Mouse (Mus musculus): ENCODE results near the gene Zfp931.
"Not testable (repeated sequence)": the region's sequence is repeated elsewhere in the genome, so short reads cannot be mapped to it uniquely, and the experiment has no call there.

Zfp931 gene

DNA sequence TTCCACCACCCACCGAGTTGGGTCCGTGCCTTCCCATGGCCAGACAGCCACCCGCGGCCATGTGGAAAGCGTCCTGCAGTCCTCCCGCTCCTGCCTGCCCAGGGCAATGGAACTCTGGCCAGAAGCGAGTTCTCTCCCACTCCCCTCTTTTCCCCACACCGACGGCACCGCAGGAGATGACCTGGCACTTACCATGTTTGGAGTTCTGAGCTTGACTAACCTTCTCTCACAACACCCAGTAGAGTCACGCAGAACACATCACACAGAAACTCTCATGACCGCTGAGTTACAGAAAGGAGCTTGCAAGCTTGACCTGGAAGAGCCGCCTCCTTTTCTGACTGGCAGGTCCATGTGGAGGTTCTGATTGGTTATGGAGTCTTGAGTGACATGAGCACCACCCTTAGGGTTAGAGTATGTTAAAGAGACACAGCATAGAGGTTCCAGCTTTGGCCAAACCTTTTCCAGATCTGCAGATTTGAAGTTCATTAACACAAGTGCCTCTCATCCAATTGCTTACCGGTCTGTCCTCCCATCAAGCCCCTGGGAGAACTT is at the start of gene Zfp931:
Zfp931 (minus strand) TSS at position 311 of the 552 bp plus-strand sequence.
- DNase-seq, result not testable (repeated sequence)

DNA sequence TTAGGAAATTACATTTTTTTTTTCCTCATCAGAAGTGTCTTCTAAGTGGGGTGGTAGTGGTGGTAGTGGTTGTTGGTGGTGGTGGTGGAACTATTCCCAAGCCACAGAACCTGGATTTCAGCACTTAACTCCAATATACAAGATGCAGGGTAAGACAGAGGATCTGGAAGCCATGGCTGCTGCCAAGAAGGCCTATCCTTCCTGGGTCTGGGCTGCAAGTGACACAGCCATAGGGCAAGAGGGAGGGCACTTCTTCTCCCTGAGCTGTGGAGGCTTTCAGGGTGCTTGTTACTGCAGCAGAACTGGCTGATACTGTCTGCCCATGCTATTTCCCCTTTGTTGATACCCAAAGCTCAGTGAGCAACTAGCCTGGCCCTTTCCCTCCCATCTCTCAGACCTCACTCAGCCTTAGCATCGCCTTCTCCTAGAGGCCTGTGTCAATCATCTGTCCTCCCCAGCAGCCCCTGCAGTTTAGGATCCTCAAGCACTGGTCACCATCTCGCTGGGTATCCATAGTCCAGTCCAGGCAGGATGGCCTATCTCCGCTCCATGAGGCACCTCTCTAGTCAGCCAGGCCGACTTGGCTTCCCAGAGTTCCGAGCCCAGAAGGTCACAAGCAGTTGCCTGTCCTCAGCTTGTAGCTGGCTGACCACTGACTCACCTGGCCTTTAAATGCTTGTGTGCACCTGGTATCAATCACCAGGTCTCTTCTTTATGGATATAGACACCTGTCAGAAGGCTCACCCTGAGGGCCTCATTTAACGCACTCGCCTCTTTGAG is 48.0 kb upstream of the Zfp931 start:
- DNase-seq, result peak; percentile 1

DNA sequence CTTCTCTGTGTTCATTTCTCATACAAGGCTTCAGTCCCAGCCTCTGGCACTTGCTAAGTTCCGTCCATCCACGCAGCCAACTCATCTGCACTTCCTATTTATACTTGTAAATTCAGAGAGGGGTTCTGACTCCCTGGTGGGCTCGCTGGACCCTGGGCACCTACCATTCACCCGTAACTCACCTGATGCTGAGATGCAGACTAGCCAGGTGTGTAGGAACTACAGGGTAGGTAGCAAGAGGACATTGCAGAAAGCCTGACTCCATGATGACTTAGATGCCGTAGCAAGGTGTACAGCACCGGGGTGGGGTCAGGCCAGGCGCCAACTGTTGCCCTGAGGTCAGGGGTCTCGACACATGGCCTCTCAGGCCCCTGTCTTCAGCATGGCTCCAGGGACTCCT is 47.2 kb upstream of the Zfp931 start:
- peak; percentile 4 for DNase-seq

DNA sequence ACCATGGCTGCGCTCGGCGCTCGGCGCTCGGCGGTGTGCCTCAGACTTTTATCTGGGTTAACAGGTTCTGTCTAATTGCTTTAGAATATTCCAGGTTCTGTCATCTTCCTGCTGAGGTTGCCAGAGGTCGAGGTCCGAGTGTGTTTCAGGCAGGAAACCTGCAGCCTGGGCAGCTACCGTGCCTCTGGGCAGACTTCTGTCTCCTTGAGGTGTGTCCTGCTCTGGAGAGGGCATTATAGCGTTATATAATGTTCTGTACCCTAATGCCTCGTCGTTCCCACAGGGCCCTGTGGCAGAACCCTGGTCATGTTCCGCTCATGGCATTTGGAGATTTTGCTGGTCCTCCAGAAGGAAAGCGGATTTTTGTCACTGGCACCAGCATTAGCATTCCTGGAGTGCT is 45.2 kb upstream of the Zfp931 start:
- no peak for DNase-seq

DNA sequence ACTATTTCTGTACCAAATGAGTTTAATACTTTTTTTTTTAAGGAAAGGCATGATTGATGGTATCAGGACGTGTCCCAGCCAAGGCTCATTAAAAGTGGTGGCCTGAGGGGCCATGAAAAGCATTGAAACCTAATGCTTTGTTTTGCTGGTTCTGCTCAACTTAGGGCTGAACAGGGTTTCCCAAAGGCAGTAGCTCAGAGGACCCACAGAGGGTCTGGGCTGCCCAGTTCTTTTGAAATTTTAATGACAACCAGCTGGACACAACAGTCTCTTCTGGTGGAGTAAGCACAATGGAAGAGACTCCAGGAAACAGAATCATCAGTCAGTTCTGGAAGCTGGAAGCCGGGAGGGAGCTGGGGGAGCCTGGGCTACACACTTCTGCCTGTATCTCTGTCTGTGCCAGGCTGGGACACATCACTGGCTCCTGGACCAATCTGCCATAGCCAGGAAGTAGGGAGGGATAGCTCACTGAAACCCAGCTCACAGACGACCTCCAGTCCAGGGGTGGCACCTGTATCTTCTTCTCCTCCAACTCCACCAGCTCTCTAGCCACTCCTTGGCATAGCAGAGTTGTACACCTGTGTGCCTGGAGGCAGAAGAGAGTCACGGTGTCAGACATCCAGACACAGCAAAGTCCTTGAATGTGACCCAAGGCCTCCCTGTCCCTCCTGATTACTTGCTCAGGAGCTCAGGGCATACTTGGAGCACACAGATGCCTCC is 43.8 kb upstream of the Zfp931 start:
- DNase-seq, result no peak

DNA sequence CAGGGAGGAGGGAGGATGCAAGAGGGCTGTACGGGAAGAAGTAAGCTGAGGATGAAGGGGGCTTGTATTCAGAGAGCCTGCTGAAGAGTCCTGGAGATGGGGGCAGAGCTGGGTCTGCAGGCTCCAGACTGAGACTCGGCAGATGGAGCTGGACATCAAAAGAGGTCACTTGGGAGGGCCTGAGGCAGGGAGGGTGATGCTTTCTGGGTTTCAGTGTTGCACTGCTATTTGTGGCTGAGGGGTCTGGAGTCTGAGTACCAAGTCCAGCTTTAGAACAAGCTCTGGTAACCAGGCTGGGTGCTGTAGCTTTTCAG is 43.1 kb upstream of the Zfp931 start:
- DNase-seq, result no peak

DNA sequence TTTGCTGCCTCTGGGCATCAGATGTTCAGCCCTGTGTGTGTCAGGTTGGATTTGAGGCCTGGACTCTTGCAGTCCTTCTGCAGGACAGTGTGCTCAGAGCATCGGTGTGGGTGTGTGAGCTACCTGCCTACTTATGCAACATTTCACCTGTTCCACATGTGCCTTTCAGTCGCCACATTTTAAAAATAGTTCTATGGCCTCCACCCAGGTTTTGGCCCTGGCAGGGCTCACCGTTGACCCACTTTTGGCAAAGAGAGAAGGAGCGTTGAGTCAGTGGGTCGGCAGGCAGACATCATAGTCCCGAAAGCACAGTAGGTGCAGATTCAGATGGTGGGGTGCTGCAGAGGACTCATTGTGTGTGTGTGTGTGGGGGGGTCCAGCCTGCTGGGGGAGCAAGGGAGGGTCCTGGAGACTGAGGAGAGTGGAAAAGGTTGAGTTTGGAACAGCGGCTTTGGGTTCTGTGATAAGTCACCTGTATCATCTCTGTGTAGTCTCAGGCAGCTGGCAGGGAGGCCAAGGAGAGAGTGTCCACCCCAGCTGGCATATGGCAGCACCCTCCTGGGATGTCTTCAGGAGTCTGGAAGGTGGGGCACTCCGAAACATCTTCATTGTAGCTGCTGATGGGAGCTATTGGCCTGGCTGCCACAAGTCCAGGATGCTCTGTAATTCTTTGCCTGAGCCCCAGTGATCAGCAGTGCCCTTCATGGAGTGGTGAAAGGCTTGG is 42.5 kb upstream of the Zfp931 start:
- no peak for DNase-seq

DNA sequence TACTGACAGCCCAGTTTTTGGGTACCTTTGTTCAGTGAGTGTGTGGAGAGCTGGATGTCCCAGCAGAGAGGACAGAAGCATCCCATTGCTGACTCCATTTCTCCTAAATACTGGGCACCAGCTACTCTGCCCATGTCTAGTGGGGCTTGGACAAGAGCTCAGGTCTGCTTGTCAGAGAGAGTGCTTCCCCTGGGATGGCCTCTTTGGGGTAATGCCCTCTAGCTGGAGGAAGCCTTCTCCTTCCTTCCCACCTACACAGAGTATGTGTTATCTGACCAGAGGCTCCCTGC is 42.0 kb upstream of the Zfp931 start:
- DNase-seq, result no peak

DNA sequence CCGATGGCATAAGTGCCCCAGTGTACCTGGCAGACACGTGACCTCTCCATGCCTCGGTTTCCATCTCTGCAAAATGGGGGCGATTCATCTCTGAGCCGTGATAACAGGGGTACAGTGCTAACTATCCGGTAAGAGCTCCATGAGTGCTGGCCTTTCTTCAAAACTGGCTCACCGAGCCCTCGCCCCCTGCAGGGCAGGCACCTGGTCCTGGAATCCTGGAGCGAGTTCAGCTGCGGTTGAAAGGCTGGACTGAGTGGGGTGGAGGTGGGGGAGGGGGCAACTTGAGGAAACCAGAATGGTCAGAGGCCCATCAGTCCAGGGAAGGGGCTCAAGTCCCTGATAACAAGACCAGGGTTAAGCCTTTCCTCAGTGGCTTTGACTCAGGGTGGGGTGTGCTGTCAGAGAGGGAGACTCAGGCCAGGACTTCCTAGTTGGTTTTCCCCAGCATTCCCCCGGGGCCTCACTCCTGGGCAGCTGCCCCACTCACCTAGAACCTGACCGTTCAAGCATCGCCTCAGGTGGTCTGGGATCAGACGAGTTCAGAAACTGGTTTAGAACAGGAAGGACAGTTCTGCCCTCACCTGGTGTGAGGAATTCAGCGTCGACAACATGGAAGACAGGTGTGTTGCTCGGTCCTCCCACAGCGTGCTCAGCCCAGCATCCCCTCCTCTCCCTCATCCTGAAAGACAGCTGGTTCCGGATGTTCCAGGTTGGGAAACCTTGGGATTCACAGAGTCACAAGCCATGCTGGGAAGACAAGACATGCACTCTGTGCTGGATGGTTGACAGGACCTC is 41.5 kb upstream of the Zfp931 start:
- DNase-seq, result no peak

DNA sequence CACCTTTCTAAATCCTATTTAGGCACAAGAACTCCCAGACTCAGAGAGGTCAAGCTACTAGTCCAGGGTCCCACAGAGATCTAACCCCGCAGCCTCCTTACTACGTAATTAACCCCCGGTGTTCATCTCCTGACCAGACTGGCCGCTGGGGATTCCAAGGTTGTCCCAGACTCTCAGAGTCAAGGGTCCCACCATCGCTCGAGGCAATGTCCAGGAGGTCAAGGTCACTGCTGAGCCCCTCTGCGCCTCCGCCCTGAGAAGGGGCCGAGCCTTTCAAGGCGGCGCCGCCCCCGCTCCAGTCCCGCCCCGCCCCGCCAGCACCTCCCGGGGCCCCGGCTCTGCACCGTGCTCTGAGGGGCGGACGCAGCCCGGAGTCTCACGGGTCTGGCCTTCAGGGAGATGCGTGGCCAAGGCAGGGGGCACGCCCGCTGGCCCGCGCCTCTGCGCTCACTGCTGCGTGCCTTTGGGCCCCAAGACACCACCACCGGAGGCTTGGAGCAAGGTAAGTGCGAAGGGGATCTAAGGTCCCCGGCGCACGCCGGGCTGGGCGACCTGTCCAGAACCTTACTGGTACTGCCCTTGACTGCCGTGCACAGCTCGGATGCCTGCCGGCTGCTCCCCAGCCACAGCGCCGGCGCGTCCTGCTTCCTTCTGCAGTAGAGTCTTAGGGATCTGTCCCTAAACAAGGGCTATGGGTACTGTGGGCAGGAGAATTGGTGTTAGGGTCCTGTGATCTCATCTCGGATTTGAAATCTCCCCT is 40.7 kb upstream of the Zfp931 start, which contains the start of gene Phactr3:
Phactr3 (plus strand) TSS at position 175 of the 760 bp plus-strand sequence.
- DNase-seq, result peak; percentile 40

DNA sequence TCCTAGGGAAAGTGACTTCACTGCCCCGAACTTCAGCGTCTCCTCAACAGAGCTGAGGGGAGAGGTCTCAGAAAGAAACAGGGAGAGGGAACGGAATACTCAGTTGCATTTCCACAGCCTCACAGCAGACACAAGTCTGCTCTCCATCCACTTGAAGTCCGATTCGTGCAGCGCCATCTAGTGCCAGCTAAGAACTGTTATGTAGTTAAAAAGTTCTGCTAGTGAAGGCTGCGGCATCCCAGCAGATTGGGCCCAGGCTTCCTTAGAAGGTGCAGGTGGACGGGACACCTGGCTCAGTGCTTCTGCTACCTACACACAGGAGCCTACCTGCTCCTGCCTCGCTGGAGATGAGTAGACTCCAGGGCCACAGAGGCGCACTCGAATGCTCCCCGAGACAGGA is 39.7 kb upstream of the Zfp931 start:
- peak; percentile 73 for DNase-seq

DNA sequence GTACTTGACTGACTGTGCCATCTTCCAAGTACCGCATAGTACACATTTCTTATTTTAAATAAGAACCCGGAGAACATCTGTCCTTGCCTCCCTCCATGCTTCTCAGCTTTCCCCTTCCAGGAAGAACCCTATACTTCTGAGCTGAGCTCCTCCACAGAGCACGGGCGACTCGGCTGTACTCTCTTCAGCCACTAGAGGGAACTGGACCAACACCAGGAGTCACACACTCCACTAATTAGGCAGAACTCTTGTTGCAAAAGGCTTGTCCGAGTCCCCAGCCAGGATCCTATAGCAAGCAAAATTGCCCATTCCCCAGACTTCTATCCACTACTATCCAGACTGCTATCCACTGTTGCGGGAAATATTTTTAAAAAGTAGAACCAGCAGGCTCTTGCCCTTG is 23.7 kb upstream of the Zfp931 start:
- DNase-seq, result peak; percentile 59

DNA sequence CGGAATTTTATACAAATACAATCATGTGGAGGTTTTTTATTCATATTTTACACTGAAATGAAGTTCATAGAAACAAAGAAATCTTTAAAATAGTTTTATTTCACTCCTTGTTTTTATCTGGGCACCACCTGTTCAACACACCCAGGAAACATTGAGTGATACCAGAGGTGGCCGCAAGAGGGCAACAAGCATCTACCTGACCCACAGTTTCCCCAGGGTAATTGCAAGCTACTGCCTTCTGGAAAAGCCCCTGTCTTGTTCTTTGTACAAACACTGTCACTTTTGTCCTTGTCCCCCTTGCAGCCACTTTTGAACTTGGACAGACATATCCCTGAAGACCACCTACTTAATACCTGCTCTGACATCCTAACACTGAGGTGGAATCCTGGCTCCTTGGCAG is 19.7 kb upstream of the Zfp931 start:
- peak; percentile 43 for DNase-seq

DNA sequence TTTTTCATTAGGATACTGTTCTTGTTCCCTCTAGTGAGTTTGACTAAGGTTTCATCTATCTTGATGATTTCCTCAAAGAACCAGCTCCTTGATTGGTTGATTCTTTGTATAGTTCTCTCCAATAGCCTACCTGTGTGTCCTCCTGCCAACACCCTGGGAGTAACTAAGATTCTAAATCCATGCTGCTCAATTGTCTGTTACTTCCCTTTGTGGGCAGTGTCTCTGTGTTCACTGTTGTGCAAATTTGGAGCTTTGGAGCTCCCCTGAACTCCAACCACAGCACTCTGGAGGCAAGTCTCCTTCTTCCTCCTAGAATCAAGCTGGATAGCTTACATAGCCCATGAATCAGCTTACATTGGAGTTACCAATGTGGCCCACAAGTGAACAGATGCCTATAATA is 11.3 kb upstream of the Zfp931 start:
- no peak for DNase-seq

DNA sequence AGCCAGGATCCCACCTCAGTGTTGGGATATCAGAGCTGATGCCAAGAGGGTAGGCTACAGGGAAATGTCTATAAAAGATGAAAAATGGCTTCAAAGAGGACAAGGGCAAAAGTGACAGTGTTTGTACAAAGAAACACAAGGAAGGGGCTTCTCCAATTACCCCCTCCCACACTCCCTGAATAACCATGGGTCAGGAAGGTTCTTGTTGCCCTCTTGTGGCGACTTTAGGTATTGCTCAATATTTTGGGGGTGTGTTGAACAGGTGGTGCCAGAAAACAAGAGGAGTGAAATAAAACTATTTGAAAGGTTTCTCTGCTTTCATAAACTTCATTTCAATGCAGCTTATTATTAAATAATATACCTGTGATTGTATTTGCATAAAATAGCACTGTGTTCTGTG is 20.1 kb downstream of the Zfp931 start:
- DNase-seq, result peak; percentile 31

DNA sequence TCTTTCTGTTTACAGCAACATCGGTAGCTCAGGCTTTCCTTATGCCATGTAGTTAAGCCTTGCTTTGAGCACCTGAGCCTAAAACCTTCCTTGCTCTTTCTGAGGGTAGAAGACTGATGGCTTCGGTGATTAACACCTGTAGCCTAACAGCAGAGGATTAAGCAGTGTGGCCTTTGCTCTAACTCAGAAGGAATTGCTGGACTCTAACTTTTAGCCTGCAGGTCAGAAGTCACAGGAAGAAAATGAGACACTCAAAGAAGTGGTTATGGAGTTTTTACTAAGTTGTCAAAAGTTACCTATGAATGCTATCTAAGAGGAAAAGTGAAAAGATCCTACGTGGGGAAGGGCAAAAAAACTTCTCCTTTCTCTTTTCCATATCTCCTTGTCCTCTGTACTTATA is 50.7 kb downstream of the Zfp931 start:
- DNase-seq, result not testable (repeated sequence)

DNA sequence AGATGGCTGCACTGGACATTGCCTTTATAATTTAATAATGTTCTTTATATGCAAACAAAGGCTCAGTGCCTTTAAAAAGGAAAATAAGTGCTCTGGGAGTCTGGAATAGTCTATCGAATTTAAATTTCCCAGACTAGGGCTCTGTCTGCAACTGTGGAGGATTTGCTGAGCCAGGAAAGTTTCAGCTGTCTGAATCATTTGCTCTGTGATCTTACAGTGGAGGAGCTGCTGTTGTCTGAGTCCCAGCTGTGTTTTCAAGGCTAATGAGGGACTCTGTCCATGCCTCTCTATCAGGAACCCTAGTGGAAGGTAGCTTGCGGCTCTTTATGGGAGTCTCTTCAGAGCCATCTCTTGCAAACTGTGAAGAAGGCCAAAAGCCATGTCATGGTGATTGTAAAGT is 54.4 kb downstream of the Zfp931 start:
- DNase-seq, result not testable (repeated sequence)

DNA sequence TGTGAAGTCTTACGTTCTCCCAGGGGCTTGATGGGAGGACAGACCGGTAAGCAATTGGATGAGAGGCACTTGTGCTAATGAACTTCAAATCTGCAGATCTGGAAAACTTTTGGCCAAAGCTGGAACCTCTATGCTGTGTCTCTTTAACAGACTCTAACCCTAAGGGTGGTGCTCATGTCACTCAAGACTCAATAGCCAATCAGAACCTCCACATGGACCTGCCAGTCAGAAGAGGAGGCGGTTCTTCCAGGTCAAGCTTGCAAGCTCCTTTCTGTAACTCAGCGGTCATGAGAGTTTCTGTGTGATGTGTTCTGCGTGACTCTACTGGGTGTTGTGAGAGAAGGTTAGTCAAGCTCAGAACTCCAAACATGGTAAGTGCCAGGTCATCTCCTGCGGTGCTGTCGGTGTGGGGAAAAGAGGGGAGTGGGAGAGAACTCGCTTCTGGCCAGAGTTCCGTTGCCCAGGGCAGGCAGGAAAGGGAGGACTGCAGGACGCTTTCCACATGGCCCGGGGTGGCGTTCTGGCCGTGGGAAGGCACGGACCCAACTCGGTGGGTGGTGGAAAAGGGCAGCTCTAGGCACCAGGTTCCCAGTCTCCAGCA is 55.2 kb downstream of the Zfp931 start, which contains the start of gene Zfp971:
Zfp971 (plus strand) TSS at position 274 of the 601 bp plus-strand sequence.
- peak; percentile 22 for DNase-seq

DNA sequence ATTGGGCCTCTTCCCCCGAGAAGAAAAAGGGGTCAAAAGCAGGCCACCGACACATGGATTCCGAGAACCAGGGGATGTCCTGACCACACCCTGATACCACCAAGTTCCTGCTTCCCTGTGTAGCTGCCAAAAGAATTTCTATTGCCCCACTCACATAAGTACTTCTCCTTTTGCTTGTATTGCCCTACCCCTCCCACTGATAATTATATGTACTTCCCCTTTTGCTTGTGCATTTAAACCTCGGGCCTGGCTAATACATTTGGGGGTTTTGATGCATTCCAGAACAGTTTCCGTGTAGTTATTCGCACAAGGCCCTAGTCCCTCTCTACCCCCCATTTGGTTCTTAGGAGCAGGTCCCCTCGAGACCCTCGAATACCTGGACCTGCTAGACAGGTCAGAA is 57.5 kb downstream of the Zfp931 start:
- not testable (repeated sequence) for DNase-seq

DNA sequence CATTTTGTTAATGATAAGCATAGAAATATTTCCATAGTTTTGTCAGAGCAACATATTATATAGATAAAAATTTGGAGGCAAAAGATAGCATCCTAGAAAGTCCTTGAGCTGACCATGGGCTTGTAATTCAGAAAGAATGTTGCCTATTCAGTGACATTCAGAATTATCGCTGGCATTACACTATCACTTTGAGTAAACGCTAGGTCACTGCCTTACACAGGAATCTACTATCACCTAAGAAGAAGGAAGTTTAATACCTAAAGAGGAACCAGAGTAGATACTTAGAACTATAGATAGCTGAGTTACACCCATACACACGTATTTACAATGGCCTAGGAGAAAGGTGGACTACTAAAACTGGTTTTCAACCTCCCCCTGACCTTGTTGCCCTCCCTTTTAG is 58.8 kb downstream of the Zfp931 start:
- DNase-seq, result not testable (repeated sequence)
